Mouse (Mus musculus) liver, adult 2 months (tissue): Measurements from ENCODE around the gene Agbl5. TPM values are rescaled to one million over a fixed set of nuclear protein-coding genes. Genes with fewer than 3 reads are reported as not detected.

Experiments used
- DNase-seq: peaks from one replicate; pipeline ENCODE4 v3.0.0-alpha.2; 2011; ENCODE audit warnings: low read depth, low spot score; ENCODE audit errors: extremely low read depth
- H3K27ac ChIP-seq: fragments of 200-500 bp; replicated peaks from 2 replicates; pipeline ENCODE4 v1.5.1; 2012; ENCODE audit warnings: low read depth, mild to moderate bottlenecking, control low read depth, inconsistent platforms, low read length; ENCODE audit not compliant: insufficient read depth
- H3K27me3 ChIP-seq: fragments of 200-500 bp; 2 replicates; pipeline ENCODE4 v1.6.1; 2012; ENCODE audit warnings: mild to moderate bottlenecking, moderate library complexity, low read length, inconsistent platforms; ENCODE audit not compliant: control insufficient read depth, insufficient read depth
- H3K36me3 ChIP-seq: fragments of 200-500 bp; 2 replicates; pipeline ENCODE4 v1.6.1; 2012; ENCODE audit warnings: low read length, inconsistent platforms; ENCODE audit not compliant: control insufficient read depth, insufficient read depth
- H3K4me1 ChIP-seq: fragments of 200-500 bp; 2 replicates; pipeline ENCODE4 v1.6.1; 2011; ENCODE audit warnings: low read length; ENCODE audit not compliant: control insufficient read depth, insufficient read depth
- H3K4me3 ChIP-seq: fragments of 200-500 bp; 2 replicates; pipeline ENCODE4 v1.5.1; 2011; ENCODE audit warnings: low read depth, mild to moderate bottlenecking, control low read depth, low read length, moderate library complexity; ENCODE audit not compliant: insufficient read depth
- H3K79me2 ChIP-seq: fragments of 200-500 bp; 2 replicates; pipeline ENCODE4 v1.6.1; 2012; ENCODE audit warnings: inconsistent platforms, mild to moderate bottlenecking, low read length, moderate library complexity; ENCODE audit not compliant: control insufficient read depth, insufficient read depth
- H3K9ac ChIP-seq: fragments of 200-500 bp; 2 replicates; pipeline ENCODE4 v1.6.1; 2012; ENCODE audit warnings: low read depth, mild to moderate bottlenecking, control low read depth, inconsistent platforms, low read length
- CTCF ChIP-seq: fragments of 200-500 bp; IDR thresholded peaks from 2 replicates; pipeline ENCODE4 v1.5.1; 2011; ENCODE audit warnings: low read depth, low read length, control low read depth
- POLR2A ChIP-seq: fragments of 200-500 bp; IDR thresholded peaks from 2 replicates; pipeline ENCODE4 v1.6.1; 2011; ENCODE audit warnings: low read length, control low read depth; ENCODE audit not compliant: insufficient read depth; ENCODE audit errors: extremely low read depth
- WGBS: fragments of 180-500 bp; shearing (Covaris S2); methylation state at CpG from one replicate; pipeline ENCODE4 v1.1.7; 2018; 5-methylcytosine and 5-hydroxymethylcytosine counted together
- polyA plus RNA-seq: library from polyadenylated mRNA; depleted of rRNA; stranded (reverse); fragments of >200 nt; gene quantifications from 2 replicates; pipeline ENCODE4 v1.2.3, GENCODE M21; 2012
- total RNA-seq: library from RNA; depleted of rRNA; stranded (reverse); fragments of >200 nt; gene quantifications from 2 replicates; pipeline ENCODE4 v1.2.3, GENCODE M21; 2014

Gene Agbl5
- total and polyA plus RNA-seq, 2 experiments = 2.7 to 7.5 TPM

- Histone ChIP-seq H3K4me3 (no peak overlapping the region), H3K9ac (no peak overlapping the region), H3K27me3 (no peaks in the 10 kb centered on the region), H3K27ac (no peak overlapping the region), H3K4me1 (no peaks in the 10 kb centered on the region), H3K79me2 (no peaks in the 10 kb centered on the region), H3K36me3 (peaks cover 10% of the 10 kb centered on the region; the same call in 1 of the 2 replicates)
- TF ChIP-seq CTCF = no peak
- TF ChIP-seq POLR2A = no peak
- no peak for DNase-seq
- WGBS = 88% methylated on average over 5 of the region's 5 CpGs
Observed at GRCm38 (mm10) chr5:30934725-30935461, 46.4 kb downstream of the Agbl5 start.

- H3K4me3 ChIP-seq = no peak overlapping the region
- H3K9ac ChIP-seq = no peak overlapping the region
- peak; percentile 83 for DNase-seq
- WGBS = 82% methylated on average over 2 of the region's 2 CpGs
- peak; percentile 66 for TF ChIP-seq CTCF
- no peak for TF ChIP-seq POLR2A
- no peaks in the 10 kb centered on the region for H3K36me3 ChIP-seq
- no peak overlapping the region for H3K27ac ChIP-seq
- H3K4me1 ChIP-seq = peaks cover 3% of the 10 kb centered on the region
- no peaks in the 10 kb centered on the region for H3K27me3 ChIP-seq
- H3K79me2 ChIP-seq = no peaks in the 10 kb centered on the region
Observed at GRCm38 (mm10) chr5:30943004-30943403, 54.5 kb downstream of the Agbl5 start.

GRCm38 (mm10) chr5:30944344-30944743 lies 55.9 kb downstream of the Agbl5 start:
- no peak overlapping the region for H3K9ac ChIP-seq
- no peaks in the 10 kb centered on the region for H3K79me2 ChIP-seq
- peaks cover 7% of the 10 kb centered on the region for H3K4me1 ChIP-seq
- no peak overlapping the region for H3K27ac ChIP-seq
- no peaks in the 10 kb centered on the region for H3K36me3 ChIP-seq
- TF ChIP-seq CTCF (no peak), POLR2A (no peak)
- WGBS = 88% methylated on average over 6 of the region's 6 CpGs
- no peak overlapping the region for H3K4me3 ChIP-seq
- H3K27me3 ChIP-seq = no peaks in the 10 kb centered on the region
- DNase-seq = no peak

GRCm38 (mm10) chr5:30944956-30945781 lies 56.7 kb downstream of the Agbl5 start, which contains the start of gene Cgref1:
Gene Cgref1, minus strand, starts transcription at chr5:30945591.
- DNase-seq = no peak
- H3K27ac ChIP-seq = no peak within 1 kb of the TSS
- H3K9ac ChIP-seq = peak within 1 kb of the TSS; percentile 64
- peaks cover 7% of the 10 kb centered on the region for H3K4me1 ChIP-seq
- no peaks in the 10 kb centered on the region for H3K36me3 ChIP-seq
- H3K27me3 ChIP-seq = no peaks in the 10 kb centered on the region
- TF ChIP-seq CTCF = peak; percentile 47
- no peak for TF ChIP-seq POLR2A
- 8% methylated on average over 44 of the region's 44 CpGs for WGBS
- peak within 1 kb of the TSS; percentile 53; the same call in 1 of the 2 replicates for H3K4me3 ChIP-seq
- H3K79me2 ChIP-seq = no peaks in the 10 kb centered on the region; the same call in 1 of the 2 replicates

- Histone ChIP-seq H3K9ac (no peak overlapping the region), H3K79me2 (no peaks in the 10 kb centered on the region; the same call in 1 of the 2 replicates), H3K4me3 (no peak overlapping the region), H3K4me1 (peaks cover 22% of the 10 kb centered on the region), H3K36me3 (peaks cover 4% of the 10 kb centered on the region), H3K27me3 (no peaks in the 10 kb centered on the region), H3K27ac (peak overlapping the region; percentile 14; the same call in 1 of the 2 replicates)
- WGBS = 51% methylated on average over 5 of the region's 5 CpGs
- peak; percentile 65 for DNase-seq
- no peak for TF ChIP-seq CTCF
- no peak for TF ChIP-seq POLR2A
Observed at GRCm38 (mm10) chr5:30948620-30949019, 60.1 kb downstream of the Agbl5 start.
